Mouse (Mus musculus) bone marrow, adult 2 months (tissue): ENCODE data around the gene Ksr2. TPM values are rescaled to one million over a fixed set of nuclear protein-coding genes. Genes with fewer than 3 reads are reported as not detected.

Experiments used
- H3K27ac ChIP-seq: fragments of 200-500 bp; 2 replicates; pipeline ENCODE4 v1.5.1; 2012; ENCODE audit warnings: low read depth, mild to moderate bottlenecking, control low read depth, inconsistent platforms, low read length; ENCODE audit not compliant: control insufficient read depth, poor library complexity, insufficient read depth
- H3K4me1 ChIP-seq: fragments of 200-500 bp; 2 replicates; pipeline ENCODE4 v1.6.1; 2011; ENCODE audit warnings: low read length; ENCODE audit not compliant: control insufficient read depth, insufficient read depth
- H3K4me3 ChIP-seq: fragments of 200-500 bp; replicated peaks from 2 replicates; pipeline ENCODE3; 2011; ENCODE audit warnings: mild to moderate bottlenecking, low read depth, low read length, control low read depth; ENCODE audit not compliant: control insufficient read depth
- CTCF ChIP-seq: fragments of 200-500 bp; IDR thresholded peaks from 2 replicates; pipeline ENCODE4 v1.5.1; 2011; ENCODE audit warnings: low read length, control low read depth; ENCODE audit not compliant: control insufficient read depth, insufficient read depth
- POLR2A ChIP-seq: fragments of 200-500 bp; IDR thresholded peaks from 2 replicates; pipeline ENCODE4 v1.6.1; 2011; ENCODE audit warnings: low read depth, mild to moderate bottlenecking, control low read depth, low read length, borderline replicate concordance; ENCODE audit not compliant: control insufficient read depth
- WGBS: fragments of 180-500 bp; shearing (Covaris S2); methylation state at CpG from one replicate; pipeline ENCODE4 v1.1.7; 2018; 5-methylcytosine and 5-hydroxymethylcytosine counted together
- polyA plus RNA-seq: library from polyadenylated mRNA; stranded (reverse); fragments of >200 nt; gene quantifications from 2 replicates; pipeline ENCODE4 v1.2.4, GENCODE M21; 2011; ENCODE audit warnings: low replicate concordance; ENCODE audit not compliant: missing spikeins, insufficient read depth, insufficient read length

Gene Ksr2
- polyA plus RNA-seq, 1 experiment, result not detected

DNA sequence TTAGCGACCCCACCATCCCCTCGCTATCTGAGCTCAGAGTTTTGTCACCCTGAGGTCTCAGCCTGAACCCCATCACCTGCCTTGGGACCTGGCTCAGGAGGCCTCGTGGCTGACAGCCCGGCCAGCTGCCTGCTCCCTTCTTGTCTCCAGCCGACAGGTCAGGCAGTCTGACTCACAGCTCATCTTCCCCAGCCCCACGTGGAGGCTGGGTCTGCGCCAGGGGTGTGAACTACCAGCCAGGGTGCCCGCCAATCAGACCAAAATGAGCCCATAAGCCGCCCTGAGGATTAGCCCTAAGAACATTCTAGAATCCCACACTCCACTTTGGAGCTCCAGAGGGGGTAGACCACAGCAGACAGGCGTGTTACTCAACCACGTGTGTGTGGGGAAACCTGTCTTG, 365.4 kb downstream of the Ksr2 start:
- 55% methylated on average over 11 of the region's 11 CpGs for WGBS
- TF ChIP-seq POLR2A, result no peak
- no peak for TF ChIP-seq CTCF
- Histone ChIP-seq H3K4me3 (no peak overlapping the region), H3K4me1 (no peaks in the 10 kb centered on the region), H3K27ac (no peak overlapping the region)

DNA sequence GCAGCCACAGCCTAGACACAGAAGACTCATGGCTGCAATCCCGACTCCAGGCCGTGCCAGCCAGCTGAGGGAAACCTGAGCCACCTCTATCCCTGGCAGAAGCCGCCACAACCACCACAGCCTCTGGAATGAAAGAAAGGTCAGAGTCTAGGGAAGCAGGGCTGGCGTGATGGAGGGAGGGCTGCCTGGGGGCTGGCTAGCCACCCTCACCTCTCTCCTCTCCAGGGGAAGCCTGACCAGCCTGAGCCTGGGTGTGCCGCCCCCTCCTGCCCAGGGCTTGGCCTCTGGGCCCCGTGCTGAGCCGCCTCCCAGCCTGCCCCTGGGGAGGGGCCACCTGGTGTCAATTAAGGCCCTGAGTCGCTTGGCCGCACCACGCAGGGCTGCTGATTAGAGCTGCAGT, 366.9 kb downstream of the Ksr2 start, which contains the start of gene Nos1:
Gene Nos1 (plus strand): TSS at position 352 of the 400 bp plus-strand sequence.
- WGBS, result 53% methylated on average over 10 of the region's 10 CpGs
- TF ChIP-seq CTCF (no peak), POLR2A (no peak)
- H3K27ac ChIP-seq, result no peak within 1 kb of the TSS

DNA sequence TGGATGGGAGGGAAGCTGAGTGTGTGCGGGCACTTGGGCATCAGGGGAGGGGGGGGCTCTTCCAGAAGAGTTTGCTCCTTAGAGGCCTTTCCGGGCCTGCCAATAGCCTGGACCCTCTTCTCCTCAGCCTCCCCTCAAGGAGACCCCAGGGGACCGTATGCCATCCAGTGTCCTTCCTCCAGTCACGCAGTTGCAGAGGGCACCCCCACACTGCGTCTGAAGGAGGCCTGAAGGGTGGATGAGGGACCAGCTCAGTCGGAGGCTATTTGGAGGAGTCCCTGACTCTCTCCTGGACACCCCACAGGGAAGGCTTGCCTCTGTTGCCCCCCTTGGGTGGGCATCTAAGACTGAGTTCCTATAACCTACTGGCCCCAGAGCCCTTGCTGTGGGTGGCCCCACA, 367.4 kb downstream of the Ksr2 start:
- Histone ChIP-seq H3K4me3 (no peak overlapping the region), H3K4me1 (no peaks in the 10 kb centered on the region), H3K27ac (no peak overlapping the region)
- TF ChIP-seq POLR2A, result no peak
- TF ChIP-seq CTCF, result no peak
- WGBS, result 73% methylated on average over 6 of the region's 6 CpGs

More for the DNA sequence above, 366.9 kb downstream of the Ksr2 start, which contains the start of gene Nos1:
- no peak within 1 kb of the TSS for H3K4me3 ChIP-seq
- no peaks in the 10 kb centered on the region for H3K4me1 ChIP-seq

DNA sequence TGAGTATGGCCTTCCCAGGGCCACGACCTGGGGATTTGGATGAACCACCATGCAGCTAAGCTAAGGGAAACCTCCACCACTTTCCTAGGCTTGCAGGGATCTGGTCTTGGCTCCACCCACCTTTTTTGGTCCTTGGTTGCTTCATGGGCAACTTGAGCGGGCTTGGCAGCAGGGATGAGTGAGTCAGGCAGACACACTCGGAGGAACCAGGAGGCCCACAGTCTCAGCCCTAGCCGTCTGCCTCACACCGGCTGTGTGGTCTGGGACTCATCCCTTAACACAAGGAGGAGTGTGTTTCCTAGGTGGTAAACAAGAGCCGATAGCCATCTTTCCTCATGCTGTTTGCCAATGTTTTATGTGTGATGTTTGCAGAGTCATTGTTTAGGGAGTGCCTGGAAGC, 376.3 kb downstream of the Ksr2 start:
- TF ChIP-seq POLR2A, result no peak
- no peak for TF ChIP-seq CTCF

DNA sequence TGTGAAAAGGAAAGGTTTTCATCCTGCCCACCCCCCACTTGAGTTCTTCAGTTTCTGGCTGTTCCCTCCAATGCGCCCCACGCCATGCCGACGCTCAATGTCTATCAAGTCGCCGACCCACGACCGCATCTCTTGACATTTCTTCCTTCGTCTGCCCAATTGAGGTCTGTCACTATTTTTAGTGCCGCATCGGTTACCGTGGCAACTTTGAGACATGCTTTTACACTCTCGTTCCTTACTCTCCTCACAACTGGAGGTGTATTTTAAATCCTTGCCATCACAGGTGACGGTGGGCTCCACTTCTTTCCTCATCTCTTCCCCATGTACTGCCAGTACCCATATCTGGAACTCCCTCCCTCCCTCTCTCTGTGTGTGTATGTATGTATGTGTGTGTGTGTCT, 378.1 kb downstream of the Ksr2 start:
- no peaks in the 10 kb centered on the region for H3K4me1 ChIP-seq
- TF ChIP-seq POLR2A, result no peak
- TF ChIP-seq CTCF, result no peak
- 87% methylated on average over 14 of the region's 14 CpGs for WGBS
- no peak overlapping the region for H3K4me3 ChIP-seq
- no peak overlapping the region for H3K27ac ChIP-seq

More for the DNA sequence above, 376.3 kb downstream of the Ksr2 start:
- no peak overlapping the region for H3K4me3 ChIP-seq
- no peak overlapping the region for H3K27ac ChIP-seq
- WGBS, result 64% methylated on average over 6 of the region's 6 CpGs
- H3K4me1 ChIP-seq, result no peaks in the 10 kb centered on the region

DNA sequence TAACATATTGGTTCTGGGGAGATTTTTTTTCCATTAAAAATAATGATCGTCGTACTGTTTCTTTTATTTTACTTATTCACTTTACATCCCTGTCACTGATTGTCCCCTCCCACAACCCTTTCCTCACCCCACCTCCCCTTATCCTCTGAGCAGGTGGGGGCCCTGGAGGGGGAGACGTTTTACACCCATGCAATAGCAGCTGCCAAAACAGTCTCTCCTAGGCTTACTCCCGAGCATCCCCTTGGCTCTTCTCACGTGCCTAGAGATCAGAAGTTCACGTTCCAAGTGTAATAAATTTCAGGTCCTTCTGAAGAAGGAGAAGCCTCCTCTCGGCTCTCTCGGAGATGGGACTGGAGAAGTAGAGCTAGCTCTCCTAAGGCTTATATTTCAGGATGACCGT, 387.0 kb downstream of the Ksr2 start:
- Histone ChIP-seq H3K4me1 (no peaks in the 10 kb centered on the region), H3K27ac (no peak overlapping the region), H3K4me3 (no peak overlapping the region)
- 74% methylated on average over 9 of the region's 9 CpGs for WGBS
- TF ChIP-seq POLR2A (no peak), CTCF (no peak)

DNA sequence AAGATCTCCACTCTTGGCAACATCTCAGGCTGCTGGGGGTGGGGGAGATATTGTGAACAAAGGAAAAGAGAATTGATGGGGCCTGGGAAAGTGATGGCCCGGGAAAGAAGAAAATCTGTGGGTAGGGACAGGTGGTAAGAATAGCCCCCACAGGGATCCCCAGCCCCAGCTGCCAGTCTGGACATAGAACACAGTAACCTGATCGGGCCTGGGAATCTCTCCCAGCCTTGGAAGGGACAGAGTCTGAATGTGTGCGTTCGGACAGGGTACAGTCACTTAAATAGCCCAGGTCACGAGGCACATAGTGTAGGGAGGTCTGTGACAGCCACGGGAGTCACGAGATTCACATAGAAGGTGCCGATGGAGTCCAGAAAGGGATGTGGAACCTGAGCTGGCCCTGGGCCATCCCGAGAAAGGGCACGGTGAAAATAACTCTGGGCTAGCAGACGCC, 388.3 kb downstream of the Ksr2 start:
- no peak overlapping the region for H3K27ac ChIP-seq
- no peaks in the 10 kb centered on the region for H3K4me1 ChIP-seq
- TF ChIP-seq POLR2A, result no peak
- TF ChIP-seq CTCF, result no peak
- no peak overlapping the region for H3K4me3 ChIP-seq
- WGBS, result 83% methylated on average over 11 of the region's 11 CpGs

DNA sequence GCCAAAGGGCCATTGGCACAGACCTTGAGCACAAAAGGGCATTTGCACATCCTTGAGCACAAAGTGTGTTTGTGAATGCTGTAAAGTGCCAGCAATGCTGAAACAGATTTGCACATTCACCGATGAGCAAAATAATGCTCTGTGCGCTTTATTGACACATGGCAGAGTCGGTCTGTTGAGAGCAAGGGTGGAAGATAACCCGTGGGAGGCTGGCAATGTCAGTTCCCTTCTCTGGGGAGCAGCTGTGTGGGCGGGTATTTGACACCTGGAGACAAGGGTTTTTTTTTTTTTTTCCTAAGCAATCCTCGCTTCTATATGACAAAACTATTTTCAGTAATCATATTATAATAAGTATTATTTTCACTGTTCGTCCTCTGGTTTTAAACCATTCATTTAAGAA, 389.8 kb downstream of the Ksr2 start:
- Histone ChIP-seq H3K4me1 (no peaks in the 10 kb centered on the region), H3K27ac (no peak overlapping the region), H3K4me3 (no peak overlapping the region)
- TF ChIP-seq POLR2A, result no peak
- no peak for TF ChIP-seq CTCF
- 62% methylated on average over 7 of the region's 7 CpGs for WGBS

DNA sequence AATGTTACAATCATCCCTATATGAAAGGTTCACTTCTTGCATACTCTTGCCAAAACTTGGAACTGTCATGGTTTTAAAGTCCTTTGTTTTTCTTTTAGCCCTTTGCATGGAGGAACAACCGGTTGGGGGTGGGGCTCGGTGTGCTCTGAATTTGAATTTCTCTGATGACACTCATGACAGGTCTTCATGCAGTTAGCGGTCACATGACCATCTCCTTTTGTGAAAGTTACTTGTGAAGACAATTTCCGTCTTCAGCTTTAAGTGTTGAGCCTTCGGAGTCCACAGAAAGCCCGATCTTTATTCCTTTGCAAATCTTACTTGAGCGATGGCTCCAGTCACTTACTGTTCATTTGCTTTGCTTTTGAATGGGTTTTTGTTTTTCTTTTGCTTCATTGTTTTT, 397.1 kb downstream of the Ksr2 start:
- 81% methylated on average over 7 of the region's 7 CpGs for WGBS
- TF ChIP-seq CTCF (no peak), POLR2A (no peak)

DNA sequence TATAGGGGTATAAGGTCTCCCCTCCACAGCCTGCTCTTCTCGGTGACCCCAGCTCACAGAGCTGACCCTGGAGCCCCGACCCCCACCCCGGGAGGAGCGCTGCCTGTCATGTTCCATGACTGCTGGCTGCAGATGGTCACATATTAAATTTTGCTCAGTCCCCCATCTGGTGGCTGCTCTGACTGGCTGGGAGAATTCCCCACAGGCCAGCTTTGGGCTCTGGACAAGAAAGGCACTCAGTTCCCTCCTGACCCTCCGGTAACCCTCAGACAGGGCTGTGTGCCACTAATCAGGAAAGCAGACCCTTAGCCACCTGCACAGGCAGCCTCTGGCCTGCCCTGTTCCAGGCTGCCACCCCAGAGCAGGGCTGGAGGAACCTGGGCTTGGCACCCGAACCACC, 405.0 kb downstream of the Ksr2 start:
- no peak overlapping the region for H3K4me3 ChIP-seq
- 85% methylated on average over 6 of the region's 6 CpGs for WGBS
- H3K4me1 ChIP-seq, result no peaks in the 10 kb centered on the region
- H3K27ac ChIP-seq, result no peak overlapping the region
- TF ChIP-seq POLR2A (no peak), CTCF (no peak)

More for the DNA sequence above, 397.1 kb downstream of the Ksr2 start:
- no peak overlapping the region for H3K4me3 ChIP-seq
- H3K4me1 ChIP-seq, result no peaks in the 10 kb centered on the region
- H3K27ac ChIP-seq, result no peak overlapping the region
